Mouse (Mus musculus): ENCODE data around the gene Cyp1b1.

DNA sequence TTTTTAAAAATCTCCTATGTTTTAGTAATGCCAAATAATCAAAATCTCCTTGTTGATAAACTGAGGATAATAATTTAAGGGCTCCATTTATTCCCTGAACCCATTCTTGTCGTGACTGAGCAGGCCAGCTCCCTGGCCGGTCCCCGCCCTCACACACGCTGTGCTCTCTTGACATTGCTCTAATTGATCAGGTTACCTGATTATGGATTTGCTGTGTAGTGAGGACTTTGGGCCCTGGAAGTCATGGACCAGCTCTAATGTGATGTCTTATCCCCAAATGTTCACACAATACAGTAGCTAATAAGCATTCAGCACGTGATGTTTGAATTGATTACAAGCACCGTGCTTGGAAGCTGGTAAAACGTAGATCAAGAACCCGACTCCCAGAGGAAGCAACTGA lies 56.0 kb downstream of the Cyp1b1 start:
- no peak for TF ChIP-seq CTCF (IDR thresholded peaks at IDR 0.05; ENCODE audit: low read depth, low read length)
- no peak for TF ChIP-seq EP300 (IDR thresholded peaks at IDR 0.05; ENCODE audit: insufficient read depth, low read depth, low read length)
